Mouse (Mus musculus): Measurements from ENCODE around the gene Ptprr. TPM values are rescaled to one million over a fixed set of nuclear protein-coding genes. Genes with fewer than 3 reads are reported as not detected.

The Ptprr gene
- 0.77 TPM in 2 replicates for polyA plus RNA-seq (2012; rRNA removed)

DNA sequence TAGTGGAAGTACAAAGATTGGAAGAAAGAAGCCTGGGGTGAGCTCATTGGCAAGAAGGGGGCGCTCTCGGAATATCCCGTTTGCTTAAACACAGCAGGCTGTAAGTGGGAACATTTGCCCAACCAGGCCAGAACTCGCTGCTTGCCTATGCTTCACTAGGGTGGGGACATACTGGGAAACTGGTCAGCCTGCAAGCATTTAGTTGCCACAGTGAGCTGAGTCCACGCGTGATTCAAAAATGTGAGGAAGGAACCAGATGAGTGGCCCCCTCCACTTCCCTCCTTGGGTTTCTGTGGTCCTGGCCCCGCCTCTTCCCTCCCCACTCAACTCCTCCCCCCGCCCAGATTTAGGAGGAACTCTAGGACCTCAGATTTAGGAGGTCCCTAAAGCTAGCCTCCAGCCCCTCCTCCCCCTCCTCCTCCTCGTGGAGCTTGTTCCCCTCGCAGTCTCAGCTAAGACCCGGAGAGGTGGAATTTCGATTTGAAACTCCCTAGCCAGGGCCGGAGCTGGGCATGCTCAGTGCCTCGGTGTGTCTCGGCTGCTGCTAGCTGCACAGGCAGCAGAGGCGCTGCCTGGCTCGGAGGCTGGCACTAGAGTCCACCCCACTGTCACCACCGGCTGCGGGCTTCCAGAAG, at the start of gene Ptprr:
Ptprr (plus strand) TSS at position 369 of the 635 bp plus-strand sequence.
- H3K4me3 ChIP-seq (ENCODE audit: control insufficient read depth, low read depth, low read length), result peak within 1 kb of the TSS; percentile 67
- H3K27ac ChIP-seq (ENCODE audit: control insufficient read depth, insufficient read depth, low read depth, low read length), result no peak within 1 kb of the TSS
- H3K36me3 ChIP-seq (ENCODE audit: control insufficient read depth, insufficient read depth, low read length), result no peaks in the 10 kb centered on the region
- TF ChIP-seq CTCF (IDR thresholded peaks at IDR 0.05; ENCODE audit: control insufficient read depth, insufficient read depth, insufficient replicate concordance, low read depth, low read length) (no peak), POLR2A (IDR thresholded peaks at IDR 0.05; ENCODE audit: control insufficient read depth, low read depth, low read length) (no peak)
- H3K4me1 ChIP-seq (ENCODE audit: control insufficient read depth, insufficient read depth, low read length), result peaks cover 9% of the 10 kb centered on the region
- H3K27me3 ChIP-seq (ENCODE audit: control insufficient read depth, insufficient read depth, low read length), result no peaks in the 10 kb centered on the region

GRCm38 (mm10) chr10:115976345-115976744, 41.7 kb upstream of the Ptprr start:
- Histone ChIP-seq H3K4me1 (ENCODE audit: control insufficient read depth, insufficient read depth, low read length) (no peaks in the 10 kb centered on the region), H3K27ac (ENCODE audit: control insufficient read depth, insufficient read depth, low read depth, low read length) (no peak overlapping the region), H3K36me3 (ENCODE audit: control insufficient read depth, insufficient read depth, low read length) (no peaks in the 10 kb centered on the region), H3K27me3 (ENCODE audit: control insufficient read depth, insufficient read depth, low read length) (no peaks in the 10 kb centered on the region), H3K4me3 (ENCODE audit: control insufficient read depth, low read depth, low read length) (no peak overlapping the region)
- TF ChIP-seq CTCF (IDR thresholded peaks at IDR 0.05; ENCODE audit: control insufficient read depth, insufficient read depth, insufficient replicate concordance, low read depth, low read length) (no peak), POLR2A (IDR thresholded peaks at IDR 0.05; ENCODE audit: control insufficient read depth, low read depth, low read length) (no peak)

- H3K27me3 ChIP-seq (ENCODE audit: control insufficient read depth, insufficient read depth, low read length), result no peaks in the 10 kb centered on the region
- H3K27ac ChIP-seq (ENCODE audit: control insufficient read depth, insufficient read depth, low read depth, low read length), result no peak overlapping the region
- TF ChIP-seq POLR2A (IDR thresholded peaks at IDR 0.05; ENCODE audit: control insufficient read depth, low read depth, low read length) (no peak), CTCF (IDR thresholded peaks at IDR 0.05; ENCODE audit: control insufficient read depth, insufficient read depth, insufficient replicate concordance, low read depth, low read length) (no peak)
- H3K4me1 ChIP-seq (ENCODE audit: control insufficient read depth, insufficient read depth, low read length), result no peaks in the 10 kb centered on the region
- no peak overlapping the region for H3K4me3 ChIP-seq (ENCODE audit: control insufficient read depth, low read depth, low read length)
- H3K36me3 ChIP-seq (ENCODE audit: control insufficient read depth, insufficient read depth, low read length), result no peaks in the 10 kb centered on the region
Measured at GRCm38 (mm10) chr10:115978992-115979391, 39.0 kb upstream of the Ptprr start.

DNA sequence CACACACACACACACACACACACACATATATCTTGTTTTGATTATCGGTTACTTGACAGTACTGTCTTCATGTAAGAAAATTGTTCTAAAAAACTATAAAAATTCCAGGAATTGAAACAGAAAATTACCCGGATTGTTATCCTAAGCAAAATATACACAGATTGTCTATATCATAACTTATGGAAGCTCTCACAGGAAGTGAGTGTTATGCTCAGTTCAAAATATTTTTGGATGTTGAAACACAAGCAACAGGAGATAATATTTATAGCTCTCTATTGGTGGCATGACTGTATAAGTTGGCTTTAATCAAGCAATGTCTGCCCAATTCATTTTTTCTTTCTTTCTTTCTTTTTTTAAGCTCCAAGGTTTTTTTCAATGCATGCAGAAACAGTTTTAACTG, 38.0 kb upstream of the Ptprr start:
- Histone ChIP-seq H3K27me3 (ENCODE audit: control insufficient read depth, insufficient read depth, low read length) (no peaks in the 10 kb centered on the region), H3K4me3 (ENCODE audit: control insufficient read depth, low read depth, low read length) (no peak overlapping the region), H3K4me1 (ENCODE audit: control insufficient read depth, insufficient read depth, low read length) (no peaks in the 10 kb centered on the region), H3K36me3 (ENCODE audit: control insufficient read depth, insufficient read depth, low read length) (no peaks in the 10 kb centered on the region), H3K27ac (ENCODE audit: control insufficient read depth, insufficient read depth, low read depth, low read length) (no peak overlapping the region)
- TF ChIP-seq POLR2A (IDR thresholded peaks at IDR 0.05; ENCODE audit: control insufficient read depth, low read depth, low read length) (no peak), CTCF (IDR thresholded peaks at IDR 0.05; ENCODE audit: control insufficient read depth, insufficient read depth, insufficient replicate concordance, low read depth, low read length) (no peak)

- no peak overlapping the region for H3K4me3 ChIP-seq (ENCODE audit: control insufficient read depth, low read depth, low read length)
- no peaks in the 10 kb centered on the region for H3K36me3 ChIP-seq (ENCODE audit: control insufficient read depth, insufficient read depth, low read length)
- H3K27me3 ChIP-seq (ENCODE audit: control insufficient read depth, insufficient read depth, low read length), result no peaks in the 10 kb centered on the region
- TF ChIP-seq CTCF (IDR thresholded peaks at IDR 0.05; ENCODE audit: control insufficient read depth, insufficient read depth, insufficient replicate concordance, low read depth, low read length) (no peak), POLR2A (IDR thresholded peaks at IDR 0.05; ENCODE audit: control insufficient read depth, low read depth, low read length) (no peak)
- H3K27ac ChIP-seq (ENCODE audit: control insufficient read depth, insufficient read depth, low read depth, low read length), result no peak overlapping the region
- no peaks in the 10 kb centered on the region for H3K4me1 ChIP-seq (ENCODE audit: control insufficient read depth, insufficient read depth, low read length)
Measured at GRCm38 (mm10) chr10:115984308-115984707, 33.7 kb upstream of the Ptprr start.

- H3K4me3 ChIP-seq (ENCODE audit: control insufficient read depth, low read depth, low read length), result no peak overlapping the region
- H3K27me3 ChIP-seq (ENCODE audit: control insufficient read depth, insufficient read depth, low read length), result no peaks in the 10 kb centered on the region
- TF ChIP-seq POLR2A (IDR thresholded peaks at IDR 0.05; ENCODE audit: control insufficient read depth, low read depth, low read length), result no peak
- no peak for TF ChIP-seq CTCF (IDR thresholded peaks at IDR 0.05; ENCODE audit: control insufficient read depth, insufficient read depth, insufficient replicate concordance, low read depth, low read length)
- H3K27ac ChIP-seq (ENCODE audit: control insufficient read depth, insufficient read depth, low read depth, low read length), result no peak overlapping the region
- no peaks in the 10 kb centered on the region for H3K36me3 ChIP-seq (ENCODE audit: control insufficient read depth, insufficient read depth, low read length)
- no peaks in the 10 kb centered on the region for H3K4me1 ChIP-seq (ENCODE audit: control insufficient read depth, insufficient read depth, low read length)
Measured at GRCm38 (mm10) chr10:116001838-116002237, 16.2 kb upstream of the Ptprr start.

- Histone ChIP-seq H3K27me3 (ENCODE audit: control insufficient read depth, insufficient read depth, low read length) (no peaks in the 10 kb centered on the region), H3K36me3 (ENCODE audit: control insufficient read depth, insufficient read depth, low read length) (no peaks in the 10 kb centered on the region)
Measured at GRCm38 (mm10) chr10:116006675-116007074, 11.3 kb upstream of the Ptprr start.

More at GRCm38 (mm10) chr10:116006675-116007074, 11.3 kb upstream of the Ptprr start:
- Histone ChIP-seq H3K27ac (ENCODE audit: control insufficient read depth, insufficient read depth, low read depth, low read length) (no peak overlapping the region), H3K4me1 (ENCODE audit: control insufficient read depth, insufficient read depth, low read length) (no peaks in the 10 kb centered on the region), H3K4me3 (ENCODE audit: control insufficient read depth, low read depth, low read length) (no peak overlapping the region)
- TF ChIP-seq POLR2A (IDR thresholded peaks at IDR 0.05; ENCODE audit: control insufficient read depth, low read depth, low read length) (no peak), CTCF (IDR thresholded peaks at IDR 0.05; ENCODE audit: control insufficient read depth, insufficient read depth, insufficient replicate concordance, low read depth, low read length) (no peak)
